Mouse (Mus musculus): Measurements from ENCODE around the gene Gm21775. TPM values are rescaled to one million over a fixed set of nuclear protein-coding genes. Genes with fewer than 3 reads are reported as not detected.
"Not testable (repeated sequence)": the region's sequence is repeated elsewhere in the genome, so short reads cannot be mapped to it uniquely, and the experiment has no call there.

Gene Gm21775
- polyA plus RNA-seq (2014; fragmentation: Nextera tagmentation; extraction: Ambion mirVana) = not detected in 2 replicates

GRCm38 (mm10) chrY:10553153-10553552 is at the start of gene Gm21775:
Gene Gm21775, plus strand, starts transcription at chrY:10553453.
- not testable (repeated sequence) for H3K4me1 ChIP-seq (ENCODE audit: control insufficient read depth, insufficient read depth, low read length); H3K9me3 ChIP-seq (ENCODE audit: control insufficient read depth, low read length); H3K4me3 ChIP-seq (ENCODE audit: low read depth, low read length); H3K36me3 ChIP-seq (ENCODE audit: control insufficient read depth, insufficient read depth, low read length); H3K27me3 ChIP-seq (ENCODE audit: control insufficient read depth, insufficient read depth, low read length); ATAC-seq (ENCODE audit: low read depth); H3K4me2 ChIP-seq (ENCODE audit: low read depth, low read length); H3K27ac ChIP-seq (ENCODE audit: low read depth, low read length); H3K9ac ChIP-seq (replicated peaks; ENCODE audit: low read depth, low read length)
- 96% methylated on average over 2 of the region's 5 CpGs for WGBS

DNA sequence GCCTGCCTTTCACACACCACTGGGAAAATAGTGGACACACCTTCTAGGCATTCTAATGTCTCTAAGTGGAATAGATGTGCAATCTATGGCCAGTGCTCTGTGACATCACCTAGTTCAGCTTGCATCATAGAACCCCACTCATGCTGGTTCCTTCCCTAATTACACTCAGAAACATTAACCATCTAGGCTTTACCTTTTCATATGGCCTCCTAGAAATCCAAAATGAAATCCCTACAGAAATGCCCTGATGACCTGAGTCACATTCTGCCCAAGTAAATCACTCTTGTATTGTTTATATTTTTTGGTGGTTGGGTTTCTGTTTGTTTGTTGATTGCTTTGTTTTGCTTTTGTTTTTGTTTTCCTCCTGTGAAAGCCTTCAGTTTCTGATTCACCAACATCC is 17.3 kb upstream of the Gm21775 start, which contains the start of gene Gm20737:
Gm20737 (minus strand) TSS at position 101 of the 400 bp plus-strand sequence.
- not testable (repeated sequence) for H3K4me1 ChIP-seq (ENCODE audit: control insufficient read depth, insufficient read depth, low read length); H3K4me3 ChIP-seq (ENCODE audit: low read depth, low read length); H3K9ac ChIP-seq (replicated peaks; ENCODE audit: low read depth, low read length); ATAC-seq (ENCODE audit: low read depth); H3K9me3 ChIP-seq (ENCODE audit: control insufficient read depth, low read length); H3K27me3 ChIP-seq (ENCODE audit: control insufficient read depth, insufficient read depth, low read length); H3K4me2 ChIP-seq (ENCODE audit: low read depth, low read length); H3K27ac ChIP-seq (ENCODE audit: low read depth, low read length); H3K36me3 ChIP-seq (ENCODE audit: control insufficient read depth, insufficient read depth, low read length)

Other genes starting within 250 kb of the Gm21775 start
- not detected in 2 replicates for gene Gm20834, start 228.9 kb upstream of the Gm21775 start, polyA plus RNA-seq (2014; fragmentation: Nextera tagmentation; extraction: Ambion mirVana)
- not detected in 2 replicates for gene Gm28510, start 140.7 kb upstream of the Gm21775 start, polyA plus RNA-seq (2014; fragmentation: Nextera tagmentation; extraction: Ambion mirVana)
- gene Gm20737, start 17.4 kb upstream of the Gm21775 start, polyA plus RNA-seq (2014; fragmentation: Nextera tagmentation; extraction: Ambion mirVana) = not detected in 2 replicates
- gene Gm21900, start 62.9 kb downstream of the Gm21775 start, polyA plus RNA-seq (2014; fragmentation: Nextera tagmentation; extraction: Ambion mirVana) = not detected in 2 replicates
- gene Gm20777, start 199.0 kb downstream of the Gm21775 start, polyA plus RNA-seq (2014; fragmentation: Nextera tagmentation; extraction: Ambion mirVana) = not detected in 2 replicates

Measured in neural tube, embryonic 14.5 days (tissue).